Mouse (Mus musculus) liver, adult 2 months (tissue): ENCODE measurements around the gene Nrp1.

Experiments used
- CTCF ChIP-seq: fragments of 200-500 bp; IDR thresholded peaks from 2 replicates; pipeline ENCODE4 v1.5.1; 2011; ENCODE audit warnings: low read depth, low read length, control low read depth
- POLR2A ChIP-seq: fragments of 200-500 bp; IDR thresholded peaks from 2 replicates; pipeline ENCODE4 v1.6.1; 2011; ENCODE audit warnings: low read length, control low read depth; ENCODE audit not compliant: insufficient read depth; ENCODE audit errors: extremely low read depth

- no peak for TF ChIP-seq CTCF
- TF ChIP-seq POLR2A = no peak
These were observed 135.4 kb downstream of the Nrp1 start for GRCm38 (mm10) chr8:128493801-128494200.
